Mouse (Mus musculus): ENCODE results near the gene Crb3. TPM values are rescaled to one million over a fixed set of nuclear protein-coding genes. Genes with fewer than 3 reads are reported as not detected.

The Crb3 gene
- polyA plus RNA-seq (2015; fragmentation: Nextera tagmentation; extraction: Ambion mirVana): 0.24 and 0.52 TPM in 2 replicates

DNA sequence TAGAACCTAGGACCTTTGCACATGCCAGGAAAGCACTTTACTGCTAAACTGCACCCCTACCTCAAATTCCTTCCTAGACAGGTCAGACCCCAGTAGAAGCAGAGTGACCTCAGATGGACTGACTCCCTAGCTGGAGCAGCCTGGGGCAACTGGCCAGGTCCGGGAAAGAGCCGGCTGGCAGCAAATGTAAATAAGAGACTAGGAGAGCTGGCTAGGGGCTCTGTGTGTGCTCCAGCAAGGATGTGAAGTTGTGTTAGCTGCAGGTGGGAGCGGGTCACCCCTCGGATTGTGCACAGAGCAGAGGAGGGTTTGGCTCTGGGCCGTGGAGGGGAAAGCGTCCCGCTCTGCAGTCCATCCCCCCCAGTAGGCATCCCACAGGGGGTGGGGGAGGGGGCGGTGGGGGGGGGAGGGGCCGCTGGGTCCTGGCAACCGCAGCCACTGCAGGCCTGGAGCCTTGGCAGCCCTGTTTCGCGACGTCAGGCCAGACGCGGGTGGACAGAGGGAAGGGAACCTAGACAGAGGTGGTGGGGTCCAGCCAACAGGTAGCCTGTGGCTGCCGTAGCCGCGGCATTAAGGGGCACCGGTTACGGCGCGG, at the start of gene Crb3:
Gene Crb3, plus strand, starts transcription at position 215 of the 595 bp plus-strand sequence.

GRCm38 (mm10) chr17:57011236-57012141, 47.4 kb upstream of the Crb3 start, which contains the start of the genes Gtf2f1 and Gm17949:
Gene Gtf2f1 (minus strand): TSS chr17:57011288.
Gene Gm17949 (plus strand): TSS chr17:57011469.

DNA sequence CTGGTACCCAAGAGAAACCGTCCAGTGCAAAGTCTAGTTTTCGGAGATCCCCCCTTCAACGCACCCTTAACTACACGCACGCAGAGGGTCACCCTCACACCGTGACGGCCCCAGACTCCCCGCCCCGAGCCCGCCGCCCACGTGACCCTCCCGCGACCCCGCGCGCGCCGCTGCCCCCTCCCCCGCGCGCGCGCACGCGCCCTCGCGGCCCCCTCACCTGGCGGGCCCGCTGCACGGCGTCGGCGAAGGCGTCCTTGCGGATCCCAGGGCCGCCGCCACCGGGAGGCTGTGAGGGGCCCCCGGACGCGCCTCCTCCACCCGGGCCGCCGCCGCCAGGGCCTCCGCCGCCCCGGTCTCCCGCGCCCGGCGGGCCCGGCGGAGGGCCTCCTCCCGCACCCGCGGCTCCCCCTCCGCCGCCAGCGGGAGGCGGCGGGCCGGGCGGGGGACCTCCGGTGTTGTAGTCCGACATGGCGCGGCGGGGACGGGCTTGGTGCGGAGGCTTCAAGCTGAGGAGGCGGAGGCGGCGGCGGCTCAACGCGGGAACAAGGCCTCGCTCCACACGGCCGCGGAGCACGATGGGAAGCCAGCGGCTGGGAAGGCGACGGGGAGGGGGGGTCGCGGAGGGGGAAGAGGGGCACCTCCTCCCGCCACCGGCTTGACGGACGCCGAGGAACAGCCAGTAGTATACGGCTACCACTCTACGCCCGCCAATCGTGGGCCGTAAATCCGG, 27.8 kb upstream of the Crb3 start, which contains the start of gene Khsrp:
Gene Khsrp, minus strand, starts transcription at position 592 of the 730 bp plus-strand sequence.

GRCm38 (mm10) chr17:57041554-57041953, 17.4 kb upstream of the Crb3 start, which contains the start of gene Slc25a41:
Gene Slc25a41 (minus strand): TSS chr17:57041654.

GRCm38 (mm10) chr17:57059486-57059977, 627 bp downstream of the Crb3 start, which contains the start of gene Slc25a23:
Gene Slc25a23 (minus strand): TSS chr17:57059863.

DNA sequence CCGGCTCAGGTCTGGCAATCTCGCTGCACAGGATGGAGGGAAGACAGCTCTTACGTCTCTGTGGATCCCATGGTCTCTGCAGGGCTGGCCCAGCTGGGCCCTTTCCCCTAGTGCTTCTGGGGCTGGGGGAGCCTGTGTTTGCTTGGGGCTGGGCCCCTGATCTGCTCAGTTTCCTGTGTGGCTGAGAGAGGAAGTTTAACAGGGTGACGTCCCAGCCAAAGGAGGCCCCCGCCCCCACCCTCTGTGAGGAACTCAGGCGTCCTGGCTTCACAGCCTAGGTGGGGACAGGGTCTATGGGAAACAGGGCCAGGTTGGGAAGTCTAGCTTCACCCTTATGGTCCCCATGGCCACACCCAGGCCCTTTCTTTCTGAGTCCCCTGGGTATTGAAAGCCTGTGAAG, 19.4 kb downstream of the Crb3 start, which contains the start of gene Dennd1c:
Gene Dennd1c, minus strand, starts transcription at position 179 of the 400 bp plus-strand sequence.

GRCm38 (mm10) chr17:57087049-57087832, 28.3 kb downstream of the Crb3 start, which contains the start of gene Tubb4a:
Gene Tubb4a (minus strand): TSS chr17:57087782.

DNA sequence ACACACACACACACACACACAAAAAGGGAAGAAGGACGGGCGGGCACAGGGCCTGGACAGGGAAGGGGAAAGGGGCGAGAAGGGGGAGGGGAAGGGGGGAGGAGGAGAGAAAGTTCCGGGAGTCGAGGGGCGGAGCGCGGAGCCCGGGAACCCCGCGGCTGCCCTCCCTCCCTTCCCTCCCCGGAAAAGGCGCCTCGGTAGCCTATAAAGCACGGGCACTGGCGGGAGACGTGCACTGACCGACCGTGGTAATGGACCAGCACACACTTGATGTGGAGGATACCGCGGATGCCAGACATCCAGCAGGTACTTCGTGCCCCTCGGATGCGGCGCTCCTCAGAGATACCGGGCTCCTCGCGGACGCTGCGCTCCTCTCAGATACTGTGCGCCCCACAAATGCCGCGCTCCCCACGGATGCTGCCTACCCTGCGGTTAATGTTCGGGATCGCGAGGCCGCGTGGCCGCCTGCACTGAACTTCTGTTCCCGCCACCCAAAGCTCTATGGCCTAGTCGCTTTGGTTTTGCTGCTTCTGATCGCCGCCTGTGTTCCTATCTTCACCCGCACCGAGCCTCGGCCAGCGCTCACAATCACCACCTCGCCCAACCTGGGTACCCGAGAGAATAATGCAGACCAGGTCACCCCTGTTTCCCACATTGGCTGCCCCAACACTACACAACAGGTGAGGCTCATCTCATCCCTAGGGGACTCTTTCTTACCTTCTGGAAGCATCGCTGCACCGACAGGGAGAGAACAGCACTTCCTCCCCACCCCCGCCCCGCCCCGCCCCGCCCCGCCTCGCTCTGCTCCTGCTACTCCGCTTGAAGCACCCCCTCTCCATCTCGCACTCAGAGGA, 46.5 kb downstream of the Crb3 start, which contains the start of gene Tnfsf9:
Gene Tnfsf9, plus strand, starts transcription at position 145 of the 854 bp plus-strand sequence.

Other genes with a start within 250 kb of the Crb3 start
- gene Rfx2, start 228.1 kb upstream of the Crb3 start, polyA plus RNA-seq (2015; fragmentation: Nextera tagmentation; extraction: Ambion mirVana): 9.1 and 9.9 TPM in 2 replicates
- gene Acsbg2, start 184.7 kb upstream of the Crb3 start, polyA plus RNA-seq (2015; fragmentation: Nextera tagmentation; extraction: Ambion mirVana): not detected in 2 replicates
- gene 1700061G19Rik, start 183.6 kb upstream of the Crb3 start, polyA plus RNA-seq (2015; fragmentation: Nextera tagmentation; extraction: Ambion mirVana): 0.14 and 0.29 TPM in 2 replicates
- gene Mllt1, start 123.7 kb upstream of the Crb3 start, polyA plus RNA-seq (2015; fragmentation: Nextera tagmentation; extraction: Ambion mirVana): 8.9 and 9.8 TPM in 2 replicates
- gene Acer1, start 77.0 kb upstream of the Crb3 start, polyA plus RNA-seq (2015; fragmentation: Nextera tagmentation; extraction: Ambion mirVana): not detected in 2 replicates
- gene Clpp, start 68.8 kb upstream of the Crb3 start, polyA plus RNA-seq (2015; fragmentation: Nextera tagmentation; extraction: Ambion mirVana): 88.8 and 89.3 TPM in 2 replicates
- 20.8 and 25.9 TPM in 2 replicates for gene Alkbh7, start 61.8 kb upstream of the Crb3 start, polyA plus RNA-seq (2015; fragmentation: Nextera tagmentation; extraction: Ambion mirVana)
- gene Pspn, start 59.1 kb upstream of the Crb3 start, polyA plus RNA-seq (2015; fragmentation: Nextera tagmentation; extraction: Ambion mirVana): not detected in 2 replicates
- gene Gtf2f1, start 47.8 kb upstream of the Crb3 start, polyA plus RNA-seq (2015; fragmentation: Nextera tagmentation; extraction: Ambion mirVana): 70.2 and 72.7 TPM in 2 replicates
- 0.40 and 0.46 TPM in 2 replicates for gene Gm17949, start 47.6 kb upstream of the Crb3 start, polyA plus RNA-seq (2015; fragmentation: Nextera tagmentation; extraction: Ambion mirVana)
- gene Khsrp, start 27.6 kb upstream of the Crb3 start, polyA plus RNA-seq (2015; fragmentation: Nextera tagmentation; extraction: Ambion mirVana): 42.5 and 45.4 TPM in 2 replicates
- not detected in 2 replicates for gene Slc25a41, start 17.5 kb upstream of the Crb3 start, polyA plus RNA-seq (2015; fragmentation: Nextera tagmentation; extraction: Ambion mirVana)
- gene Slc25a23, start 758 bp downstream of the Crb3 start, polyA plus RNA-seq (2015; fragmentation: Nextera tagmentation; extraction: Ambion mirVana): 1.1 TPM in 2 replicates
- 15.9 and 16.7 TPM in 2 replicates for gene Dennd1c, start 19.4 kb downstream of the Crb3 start, polyA plus RNA-seq (2015; fragmentation: Nextera tagmentation; extraction: Ambion mirVana)
- gene Tubb4a, start 28.7 kb downstream of the Crb3 start, polyA plus RNA-seq (2015; fragmentation: Nextera tagmentation; extraction: Ambion mirVana): 0.77 and 0.89 TPM in 2 replicates
- gene Tnfsf9, start 46.2 kb downstream of the Crb3 start, polyA plus RNA-seq (2015; fragmentation: Nextera tagmentation; extraction: Ambion mirVana): 1.6 and 1.8 TPM in 2 replicates
- gene Cd70, start 90.7 kb downstream of the Crb3 start, polyA plus RNA-seq (2015; fragmentation: Nextera tagmentation; extraction: Ambion mirVana): not detected in 2 replicates
- 3.9 and 4.3 TPM in 2 replicates for gene Tnfsf14, start 135.1 kb downstream of the Crb3 start, polyA plus RNA-seq (2015; fragmentation: Nextera tagmentation; extraction: Ambion mirVana)
- gene C3, start 169.0 kb downstream of the Crb3 start, polyA plus RNA-seq (2015; fragmentation: Nextera tagmentation; extraction: Ambion mirVana): 29.6 and 30.5 TPM in 2 replicates
- gene Gpr108, start 189.3 kb downstream of the Crb3 start, polyA plus RNA-seq (2015; fragmentation: Nextera tagmentation; extraction: Ambion mirVana): 20.4 and 24.2 TPM in 2 replicates
- 10.1 and 12.3 TPM in 2 replicates for gene Trip10, start 190.3 kb downstream of the Crb3 start, polyA plus RNA-seq (2015; fragmentation: Nextera tagmentation; extraction: Ambion mirVana)
- gene Vav1, start 220.0 kb downstream of the Crb3 start, polyA plus RNA-seq (2015; fragmentation: Nextera tagmentation; extraction: Ambion mirVana): 17.0 and 24.6 TPM in 2 replicates

All from spleen, postnatal 0 days (tissue).